Mouse (Mus musculus): ENCODE measurements around the gene Ralgps1.
A peak's percentile ranks its signal among the peaks of the same experiment; 100 is the strongest.

The Ralgps1 gene

DNA sequence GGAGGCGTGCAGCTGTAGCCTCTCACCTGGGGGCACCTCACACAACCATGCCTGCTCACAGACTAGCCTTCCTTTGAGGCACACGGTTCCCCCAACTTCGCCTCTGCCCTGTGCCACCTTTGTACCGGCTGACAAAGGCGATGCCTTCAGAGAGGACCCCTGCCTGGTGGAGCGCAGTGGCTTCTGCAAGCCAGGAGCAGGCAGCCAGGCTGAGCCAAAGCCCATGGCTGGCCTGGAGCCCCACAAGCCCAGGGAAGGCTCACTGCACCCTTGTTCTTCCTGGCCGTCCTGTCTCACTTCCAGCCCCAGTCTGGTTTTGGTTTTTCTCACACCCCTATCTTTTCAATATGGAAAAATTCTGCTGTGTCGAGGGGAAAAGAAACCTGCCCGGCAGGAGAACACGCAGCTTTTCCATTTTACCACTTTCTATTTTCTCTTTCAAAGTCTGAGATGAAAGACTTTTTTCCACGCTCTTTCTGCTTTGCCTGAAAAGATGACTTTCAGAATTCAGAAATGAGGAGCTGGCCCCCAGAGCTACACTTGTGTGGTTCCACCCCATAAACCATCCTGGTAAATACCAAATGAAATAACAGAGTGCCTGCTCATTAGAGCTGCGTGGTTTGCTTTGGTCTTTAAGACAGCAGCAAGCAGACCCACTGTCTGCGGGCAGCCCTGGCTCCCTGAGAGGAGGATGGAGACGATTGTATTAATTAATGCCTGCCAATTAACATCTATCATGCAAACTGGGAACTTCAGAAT, 191.9 kb downstream of the Ralgps1 start:
- no peak for DNase-seq (ENCODE audit: low read depth in 2 of 2, low spot score in 2 of 2)

DNA sequence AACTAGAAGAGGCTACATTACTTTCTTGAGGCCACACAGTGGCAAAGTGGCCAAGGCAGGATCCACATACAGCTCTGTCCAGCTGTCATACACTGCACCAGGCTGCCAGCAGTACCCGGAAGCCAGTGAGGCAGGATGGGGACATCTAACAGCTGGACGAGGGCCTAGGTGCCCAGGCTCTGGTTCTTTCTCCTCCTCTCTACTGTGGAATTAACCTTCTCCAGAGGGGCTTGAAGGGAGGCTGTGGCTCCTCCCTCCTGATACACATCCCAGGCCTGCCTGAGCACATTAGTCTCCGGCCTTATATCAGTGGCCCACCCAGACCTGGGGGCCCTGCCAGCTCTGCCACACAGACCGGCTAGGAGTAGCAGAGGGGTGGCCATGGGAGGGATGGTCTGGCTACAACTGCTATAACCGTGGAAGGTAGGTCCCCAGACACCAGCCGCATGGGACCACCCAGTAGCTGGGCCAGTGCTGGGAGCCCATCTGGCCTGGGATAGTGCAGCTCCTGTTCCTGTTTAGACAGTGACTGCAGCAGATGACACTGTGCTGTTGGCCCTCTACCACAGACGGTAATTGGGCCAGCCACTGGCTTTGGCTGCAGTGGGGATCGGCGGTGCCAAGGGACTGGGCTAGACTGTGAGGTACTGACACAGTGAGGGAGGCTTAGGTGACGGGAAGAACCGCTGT, 192.9 kb downstream of the Ralgps1 start:
- no peak for DNase-seq (ENCODE audit: low read depth in 2 of 2, low spot score in 2 of 2)

GRCm38 (mm10) chr2:33177443-33178242, 193.6 kb downstream of the Ralgps1 start:
- DNase-seq (ENCODE audit: low read depth in 2 of 2, low spot score in 2 of 2): no peak

- no peak for DNase-seq (ENCODE audit: low read depth in 2 of 2, low spot score in 2 of 2)
Measured at GRCm38 (mm10) chr2:33176921-33177320, 194.4 kb downstream of the Ralgps1 start.

GRCm38 (mm10) chr2:33176516-33176915, 194.8 kb downstream of the Ralgps1 start:
- DNase-seq (ENCODE audit: low read depth in 2 of 2, low spot score in 2 of 2): no peak

GRCm38 (mm10) chr2:33173686-33174085, 197.6 kb downstream of the Ralgps1 start:
- no peak for DNase-seq (ENCODE audit: low read depth in 2 of 2, low spot score in 2 of 2)

GRCm38 (mm10) chr2:33173126-33173525, 198.2 kb downstream of the Ralgps1 start:
- no peak for DNase-seq (ENCODE audit: low read depth in 2 of 2, low spot score in 2 of 2)

- DNase-seq (ENCODE audit: low read depth in 2 of 2, low spot score in 2 of 2): no peak
Measured at GRCm38 (mm10) chr2:33170777-33171565, 200.3 kb downstream of the Ralgps1 start.

DNA sequence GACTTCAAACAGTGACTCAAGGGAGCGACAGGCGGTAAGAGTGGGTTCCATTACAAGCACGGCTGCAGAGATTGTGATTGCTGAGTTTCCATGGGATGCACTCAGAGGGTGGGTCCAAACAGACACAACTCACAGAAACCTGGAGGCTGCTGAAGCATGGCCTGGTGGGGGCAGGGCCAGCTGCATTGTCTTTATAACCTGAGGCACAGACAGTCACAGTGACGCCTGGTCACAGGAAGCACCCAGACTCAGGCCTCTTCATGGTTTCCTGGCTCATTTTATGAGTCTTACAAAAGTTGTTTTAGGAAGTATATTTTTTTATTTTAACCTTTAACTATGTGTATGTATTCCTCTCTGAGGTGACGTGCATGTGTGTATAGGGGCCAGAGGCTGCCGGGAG, 201.8 kb downstream of the Ralgps1 start:
- no peak for DNase-seq (ENCODE audit: low read depth in 2 of 2, low spot score in 2 of 2)

GRCm38 (mm10) chr2:33167060-33167459, 204.2 kb downstream of the Ralgps1 start:
- DNase-seq (ENCODE audit: low read depth in 2 of 2, low spot score in 2 of 2): no peak

DNA sequence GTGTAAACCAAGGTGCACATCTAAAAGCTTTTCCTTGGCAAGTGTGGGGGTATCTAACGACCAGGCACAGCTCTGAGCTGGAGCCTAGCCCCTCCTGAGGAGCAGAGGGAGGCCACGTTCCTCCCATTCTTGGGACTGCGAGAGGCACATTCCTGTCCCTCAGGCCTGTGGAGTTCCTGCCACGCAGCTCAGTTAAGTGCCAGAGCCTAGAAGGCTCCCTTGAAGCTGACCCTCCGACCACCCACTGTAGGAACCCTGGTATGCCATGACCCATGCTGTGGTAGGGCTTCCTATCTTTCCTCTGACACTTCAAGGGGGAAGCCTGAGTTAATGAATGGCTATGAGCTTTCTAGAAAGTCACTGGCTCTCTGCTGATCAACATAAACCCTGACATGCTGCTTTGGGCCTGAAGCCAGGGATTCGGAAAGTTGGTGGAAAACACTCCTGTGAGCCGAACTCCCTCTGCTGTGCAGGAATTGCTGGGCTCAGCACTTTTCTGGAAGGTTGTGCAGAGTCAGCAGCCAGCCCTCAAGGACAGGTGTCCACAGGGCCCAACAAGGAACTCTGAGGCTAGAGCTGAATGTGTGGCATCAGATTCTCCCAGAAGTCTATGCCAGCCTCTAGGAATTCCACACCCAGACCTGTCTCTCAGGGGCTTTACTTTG, 205.4 kb downstream of the Ralgps1 start:
- no peak for DNase-seq (ENCODE audit: low read depth in 2 of 2, low spot score in 2 of 2)

DNA sequence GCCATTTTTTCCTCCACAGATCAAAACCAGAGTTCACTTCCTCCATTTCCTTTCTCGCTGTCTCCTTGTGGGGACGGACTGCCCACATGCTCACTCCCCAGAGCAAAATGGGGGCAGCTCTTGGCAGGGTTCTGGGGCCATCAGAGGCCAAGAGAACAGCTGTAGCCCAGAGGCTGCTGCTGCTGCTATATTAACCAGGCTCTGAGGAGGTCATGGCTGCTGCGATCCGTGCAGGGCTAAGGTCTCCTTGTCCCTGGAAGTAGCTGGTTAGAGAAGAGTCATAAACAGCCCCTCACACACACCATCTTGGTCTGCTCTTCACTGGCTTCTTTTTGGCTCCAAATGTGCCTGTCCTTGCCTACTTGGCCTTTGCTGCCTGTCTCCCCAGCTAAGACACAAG, 206.1 kb downstream of the Ralgps1 start:
- DNase-seq (ENCODE audit: low read depth in 2 of 2, low spot score in 2 of 2): no peak

DNA sequence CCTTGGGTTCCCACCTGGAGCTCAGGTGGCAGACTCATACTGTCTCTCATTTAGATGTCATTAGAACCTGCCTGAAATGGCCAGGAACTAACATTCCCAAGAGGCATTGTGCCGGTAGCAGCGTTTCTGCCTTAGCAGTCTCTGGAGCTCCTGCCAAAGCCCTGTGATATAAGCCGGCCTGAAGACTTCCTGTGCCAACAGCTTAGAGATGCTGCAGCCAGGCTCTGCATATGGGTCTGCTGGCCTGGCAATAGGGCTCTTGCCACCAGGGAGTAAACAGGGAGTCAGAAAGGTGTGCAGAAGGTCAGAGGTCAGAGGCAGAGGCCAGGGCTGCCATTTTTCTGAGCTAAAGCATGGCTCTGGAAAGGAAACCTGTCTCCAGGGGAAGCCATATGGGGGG, 206.6 kb downstream of the Ralgps1 start:
- DNase-seq (ENCODE audit: low read depth in 2 of 2, low spot score in 2 of 2): no peak

DNA sequence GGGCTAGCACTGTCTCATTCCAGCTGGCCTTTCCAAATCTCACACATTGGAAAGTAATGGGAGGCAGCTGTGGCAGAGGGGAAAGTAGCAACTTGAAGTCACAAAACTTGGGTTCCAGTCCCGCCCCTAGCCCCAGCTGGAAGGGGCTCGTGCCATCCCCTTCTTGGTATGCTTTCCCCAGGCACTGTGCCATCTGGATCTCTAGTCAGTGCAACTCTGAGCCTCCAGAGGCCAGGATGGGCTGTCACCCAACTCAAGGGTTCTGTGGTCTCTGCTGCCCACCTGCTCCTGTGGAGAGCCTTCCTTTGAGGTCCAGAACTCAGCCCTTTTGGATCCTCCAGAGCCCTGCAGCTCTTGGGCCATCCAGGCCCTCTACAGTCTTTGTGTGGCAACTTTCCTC, 209.2 kb downstream of the Ralgps1 start:
- DNase-seq (ENCODE audit: low read depth in 2 of 2, low spot score in 2 of 2): no peak

DNA sequence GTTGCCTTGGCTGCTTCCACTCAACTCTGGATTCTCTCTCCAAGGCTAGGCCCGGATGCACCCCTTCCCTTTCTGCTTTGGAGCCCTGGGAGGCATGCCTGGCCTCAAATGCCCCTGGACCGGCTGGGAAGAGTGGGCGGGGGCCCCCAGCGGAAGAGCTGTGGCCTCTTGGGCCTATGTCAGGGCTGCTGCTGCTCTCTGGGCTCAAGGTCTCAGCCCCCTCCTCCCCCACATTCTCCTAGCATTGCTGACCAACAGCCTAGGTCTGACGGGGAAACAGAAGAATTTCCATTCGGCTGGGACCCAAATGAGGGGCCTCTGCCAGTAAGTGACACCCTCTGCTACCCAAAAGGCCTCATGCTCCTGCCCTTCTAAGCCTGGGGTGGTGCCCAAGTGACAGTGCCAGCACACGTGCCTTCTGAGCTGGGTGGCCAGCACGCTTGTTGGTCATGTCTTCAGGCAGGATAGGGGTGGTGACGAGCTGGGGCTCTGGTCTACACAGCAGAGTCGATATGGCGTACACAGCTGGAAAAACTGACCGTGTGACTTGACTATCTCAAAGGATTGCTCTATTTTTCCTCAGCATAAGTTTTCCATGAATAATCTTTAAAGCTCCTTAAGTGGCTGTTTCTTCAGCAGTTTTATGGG, 210.8 kb downstream of the Ralgps1 start:
- no peak for DNase-seq (ENCODE audit: low read depth in 2 of 2, low spot score in 2 of 2)

DNA sequence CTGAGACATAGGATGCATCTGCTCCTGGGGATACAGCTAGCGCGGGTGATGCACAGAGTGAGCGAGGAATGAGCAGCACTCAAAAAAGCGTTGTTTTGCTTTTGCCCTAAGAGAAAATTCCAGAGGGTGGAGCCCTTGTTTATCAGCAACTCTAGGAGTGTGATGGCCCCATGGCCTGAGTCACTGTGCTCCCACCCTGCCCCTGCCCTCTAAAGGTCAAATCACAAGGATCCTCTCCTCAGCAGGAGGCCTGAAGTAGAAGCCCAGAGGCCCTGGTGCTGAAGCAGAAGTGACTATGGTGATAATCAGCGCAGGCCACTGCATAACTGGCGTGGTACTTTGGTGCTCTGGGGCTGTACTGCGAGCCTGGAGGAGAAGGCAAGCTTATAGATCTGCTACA, 211.7 kb downstream of the Ralgps1 start:
- DNase-seq (ENCODE audit: low read depth in 2 of 2, low spot score in 2 of 2): no peak

DNA sequence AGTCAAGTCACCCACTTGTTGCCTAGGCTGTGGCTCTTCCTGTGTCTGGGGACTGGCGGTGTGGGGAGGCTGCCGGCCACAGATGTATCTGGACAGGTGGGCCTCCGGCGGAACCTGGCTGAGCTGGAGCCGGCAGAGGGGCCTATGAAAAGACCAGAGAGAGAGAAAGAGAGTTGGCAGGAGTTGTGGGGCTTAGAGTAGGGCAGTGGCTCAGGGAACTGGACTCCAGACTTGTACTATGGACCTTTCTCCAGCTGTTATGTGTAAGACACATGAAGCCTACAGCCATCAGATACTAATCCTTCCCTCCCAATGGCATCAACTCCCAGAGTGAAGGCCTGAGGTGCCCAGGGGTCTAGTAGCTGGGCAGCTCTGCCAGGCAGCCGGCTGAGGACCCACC, 212.4 kb downstream of the Ralgps1 start:
- DNase-seq (ENCODE audit: low read depth in 2 of 2, low spot score in 2 of 2): no peak

GRCm38 (mm10) chr2:33156283-33156781, 215.0 kb downstream of the Ralgps1 start:
- DNase-seq (ENCODE audit: low read depth in 2 of 2, low spot score in 2 of 2): no peak

DNA sequence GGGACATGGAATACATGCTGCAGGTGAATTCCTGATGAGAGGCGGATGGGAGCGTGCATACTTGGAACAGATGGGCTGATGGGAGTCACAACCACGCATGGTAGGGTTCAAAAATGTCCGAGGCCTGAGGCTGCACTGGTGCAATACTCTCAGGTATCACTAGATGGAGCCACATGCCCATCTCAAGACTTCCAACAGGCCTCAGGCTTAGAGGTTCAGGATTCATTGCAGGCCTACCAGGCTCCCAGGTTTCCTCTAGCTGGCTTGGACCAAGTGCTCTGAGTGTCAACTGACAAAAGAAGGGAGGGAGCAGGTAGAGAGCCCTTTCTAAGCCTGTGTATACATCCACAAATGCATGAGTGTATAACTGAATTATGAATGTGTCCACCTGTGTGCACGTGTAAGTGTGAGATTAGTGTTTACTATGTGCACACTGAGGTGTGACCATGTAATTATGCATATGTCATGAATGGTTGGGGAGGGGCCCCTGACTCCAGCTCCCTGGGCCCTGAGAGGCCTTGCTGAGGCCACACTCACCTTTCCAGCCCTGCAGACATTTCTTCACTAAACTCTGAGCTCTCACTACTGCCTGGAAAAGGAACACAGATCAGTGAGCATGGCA, 216.4 kb downstream of the Ralgps1 start:
- DNase-seq (ENCODE audit: low read depth in 2 of 2, low spot score in 2 of 2): peak; percentile 32 to 44

Data from CD8-positive naive resting alpha-beta T cell, adult 2 months (primary cell).